Mouse (Mus musculus): ENCODE results near the gene Pgpep1l. TPM values are rescaled to one million over a fixed set of nuclear protein-coding genes. Genes with fewer than 3 reads are reported as not detected.
"Not testable (repeated sequence)": the region's sequence is repeated elsewhere in the genome, so short reads cannot be mapped to it uniquely, and the experiment has no call there.

Gene Pgpep1l
- polyA plus RNA-seq, 1 experiment from 2014 or later = not detected

- WGBS = 83% methylated on average over 7 of the region's 7 CpGs
Measured at GRCm38 (mm10) chr7:68301160-68301559, 37.1 kb upstream of the Pgpep1l start.

GRCm38 (mm10) chr7:68298381-68299076, 34.5 kb upstream of the Pgpep1l start:
- Histone ChIP-seq H3K4me2 (ENCODE audit: low read length) (no peak overlapping the region), H3K36me3 (ENCODE audit: control insufficient read depth, insufficient read depth) (no peaks in the 10 kb centered on the region), H3K27me3 (replicated peaks; ENCODE audit: control insufficient read depth, insufficient read depth, low read length) (no peaks in the 10 kb centered on the region), H3K4me3 (replicated peaks; ENCODE audit: low read length) (no peak overlapping the region), H3K9me3 (ENCODE audit: control insufficient read depth, low read length) (no peaks in the 10 kb centered on the region), H3K4me1 (replicated peaks; ENCODE audit: control insufficient read depth, insufficient read depth, low read length) (peaks cover 3% of the 10 kb centered on the region; the same call in 1 of the 2 replicates), H3K27ac (ENCODE audit: low read length) (no peak overlapping the region), H3K9ac (replicated peaks; ENCODE audit: low read depth, low read length) (no peak overlapping the region)
- ATAC-seq = no peak
- WGBS = 88% methylated on average over 13 of the region's 13 CpGs

More at GRCm38 (mm10) chr7:68301160-68301559, 37.1 kb upstream of the Pgpep1l start:
- Histone ChIP-seq H3K4me3 (replicated peaks; ENCODE audit: low read length) (no peak overlapping the region), H3K27me3 (replicated peaks; ENCODE audit: control insufficient read depth, insufficient read depth, low read length) (no peaks in the 10 kb centered on the region), H3K9ac (replicated peaks; ENCODE audit: low read depth, low read length) (no peak overlapping the region), H3K27ac (ENCODE audit: low read length) (no peak overlapping the region), H3K9me3 (ENCODE audit: control insufficient read depth, low read length) (no peaks in the 10 kb centered on the region), H3K36me3 (ENCODE audit: control insufficient read depth, insufficient read depth) (no peaks in the 10 kb centered on the region), H3K4me1 (replicated peaks; ENCODE audit: control insufficient read depth, insufficient read depth, low read length) (peaks cover 3% of the 10 kb centered on the region; the same call in 1 of the 2 replicates), H3K4me2 (ENCODE audit: low read length) (no peak overlapping the region)
- ATAC-seq = no peak

- H3K9ac ChIP-seq (replicated peaks; ENCODE audit: low read depth, low read length) = no peak overlapping the region
- no peak overlapping the region for H3K4me3 ChIP-seq (replicated peaks; ENCODE audit: low read length)
- H3K36me3 ChIP-seq (ENCODE audit: control insufficient read depth, insufficient read depth) = no peaks in the 10 kb centered on the region
- no peaks in the 10 kb centered on the region for H3K9me3 ChIP-seq (ENCODE audit: control insufficient read depth, low read length)
- no peaks in the 10 kb centered on the region for H3K4me1 ChIP-seq (replicated peaks; ENCODE audit: control insufficient read depth, insufficient read depth, low read length)
- H3K27me3 ChIP-seq (replicated peaks; ENCODE audit: control insufficient read depth, insufficient read depth, low read length) = no peaks in the 10 kb centered on the region
- H3K27ac ChIP-seq (ENCODE audit: low read length) = no peak overlapping the region
- WGBS = 96% methylated on average over 5 of the region's 5 CpGs
- no peak for ATAC-seq
- no peak overlapping the region for H3K4me2 ChIP-seq (ENCODE audit: low read length)
Measured at GRCm38 (mm10) chr7:68296487-68296886, 32.5 kb upstream of the Pgpep1l start.

GRCm38 (mm10) chr7:68293997-68294789, 30.2 kb upstream of the Pgpep1l start:
- no peaks in the 10 kb centered on the region for H3K36me3 ChIP-seq (ENCODE audit: control insufficient read depth, insufficient read depth)
- H3K4me1 ChIP-seq (replicated peaks; ENCODE audit: control insufficient read depth, insufficient read depth, low read length) = no peaks in the 10 kb centered on the region
- no peak overlapping the region for H3K4me2 ChIP-seq (ENCODE audit: low read length)
- no peak overlapping the region for H3K9ac ChIP-seq (replicated peaks; ENCODE audit: low read depth, low read length)
- 70% methylated on average over 16 of the region's 16 CpGs for WGBS
- no peaks in the 10 kb centered on the region for H3K27me3 ChIP-seq (replicated peaks; ENCODE audit: control insufficient read depth, insufficient read depth, low read length)
- no peaks in the 10 kb centered on the region for H3K9me3 ChIP-seq (ENCODE audit: control insufficient read depth, low read length)
- ATAC-seq = no peak
- H3K27ac ChIP-seq (ENCODE audit: low read length) = no peak overlapping the region
- H3K4me3 ChIP-seq (replicated peaks; ENCODE audit: low read length) = no peak overlapping the region

GRCm38 (mm10) chr7:68291603-68292002, 27.6 kb upstream of the Pgpep1l start:
- 85% methylated on average over 1 of the region's 1 CpGs for WGBS
- no peak overlapping the region for H3K9ac ChIP-seq (replicated peaks; ENCODE audit: low read depth, low read length)
- H3K36me3 ChIP-seq (ENCODE audit: control insufficient read depth, insufficient read depth) = no peaks in the 10 kb centered on the region
- H3K4me3 ChIP-seq (replicated peaks; ENCODE audit: low read length) = no peak overlapping the region
- H3K9me3 ChIP-seq (ENCODE audit: control insufficient read depth, low read length) = no peaks in the 10 kb centered on the region
- H3K4me2 ChIP-seq (ENCODE audit: low read length) = no peak overlapping the region
- no peaks in the 10 kb centered on the region for H3K27me3 ChIP-seq (replicated peaks; ENCODE audit: control insufficient read depth, insufficient read depth, low read length)
- H3K4me1 ChIP-seq (replicated peaks; ENCODE audit: control insufficient read depth, insufficient read depth, low read length) = no peaks in the 10 kb centered on the region
- H3K27ac ChIP-seq (ENCODE audit: low read length) = no peak overlapping the region
- no peak for ATAC-seq

GRCm38 (mm10) chr7:68289081-68289480, 25.0 kb upstream of the Pgpep1l start:
- WGBS = 95% methylated on average over 8 of the region's 8 CpGs
- H3K9ac ChIP-seq (replicated peaks; ENCODE audit: low read depth, low read length) = no peak overlapping the region
- no peaks in the 10 kb centered on the region for H3K4me1 ChIP-seq (replicated peaks; ENCODE audit: control insufficient read depth, insufficient read depth, low read length)
- H3K4me2 ChIP-seq (ENCODE audit: low read length) = no peak overlapping the region
- no peak overlapping the region for H3K27ac ChIP-seq (ENCODE audit: low read length)
- no peak overlapping the region for H3K4me3 ChIP-seq (replicated peaks; ENCODE audit: low read length)
- no peaks in the 10 kb centered on the region for H3K36me3 ChIP-seq (ENCODE audit: control insufficient read depth, insufficient read depth)
- H3K9me3 ChIP-seq (ENCODE audit: control insufficient read depth, low read length) = no peaks in the 10 kb centered on the region
- no peak for ATAC-seq
- H3K27me3 ChIP-seq (replicated peaks; ENCODE audit: control insufficient read depth, insufficient read depth, low read length) = no peaks in the 10 kb centered on the region

- H3K9me3 ChIP-seq (ENCODE audit: control insufficient read depth, low read length); H3K4me2 ChIP-seq (ENCODE audit: low read length); H3K9ac ChIP-seq (replicated peaks; ENCODE audit: low read depth, low read length); H3K27ac ChIP-seq (ENCODE audit: low read length); ATAC-seq; H3K27me3 ChIP-seq (replicated peaks; ENCODE audit: control insufficient read depth, insufficient read depth, low read length); H3K36me3 ChIP-seq (ENCODE audit: control insufficient read depth, insufficient read depth); H3K4me1 ChIP-seq (replicated peaks; ENCODE audit: control insufficient read depth, insufficient read depth, low read length); H3K4me3 ChIP-seq (replicated peaks; ENCODE audit: low read length): not testable (repeated sequence)
- 89% methylated on average over 4 of the region's 4 CpGs for WGBS
Measured at GRCm38 (mm10) chr7:68288000-68288399, 24.0 kb upstream of the Pgpep1l start.

GRCm38 (mm10) chr7:68287582-68287981, 23.5 kb upstream of the Pgpep1l start:
- WGBS = 95% methylated on average over 2 of the region's 2 CpGs
- Histone ChIP-seq H3K4me3 (replicated peaks; ENCODE audit: low read length) (no peak overlapping the region), H3K27ac (ENCODE audit: low read length) (no peak overlapping the region), H3K9me3 (ENCODE audit: control insufficient read depth, low read length) (no peaks in the 10 kb centered on the region), H3K9ac (replicated peaks; ENCODE audit: low read depth, low read length) (no peak overlapping the region), H3K4me1 (replicated peaks; ENCODE audit: control insufficient read depth, insufficient read depth, low read length) (no peaks in the 10 kb centered on the region), H3K36me3 (ENCODE audit: control insufficient read depth, insufficient read depth) (no peaks in the 10 kb centered on the region), H3K4me2 (ENCODE audit: low read length) (no peak overlapping the region), H3K27me3 (replicated peaks; ENCODE audit: control insufficient read depth, insufficient read depth, low read length) (no peaks in the 10 kb centered on the region)
- no peak for ATAC-seq

- Histone ChIP-seq H3K4me2 (ENCODE audit: low read length) (no peak overlapping the region), H3K27me3 (replicated peaks; ENCODE audit: control insufficient read depth, insufficient read depth, low read length) (no peaks in the 10 kb centered on the region), H3K9me3 (ENCODE audit: control insufficient read depth, low read length) (no peaks in the 10 kb centered on the region), H3K4me1 (replicated peaks; ENCODE audit: control insufficient read depth, insufficient read depth, low read length) (no peaks in the 10 kb centered on the region), H3K9ac (replicated peaks; ENCODE audit: low read depth, low read length) (no peak overlapping the region), H3K27ac (ENCODE audit: low read length) (no peak overlapping the region), H3K36me3 (ENCODE audit: control insufficient read depth, insufficient read depth) (no peaks in the 10 kb centered on the region), H3K4me3 (replicated peaks; ENCODE audit: low read length) (no peak overlapping the region)
- no peak for ATAC-seq
- WGBS = 94% methylated on average over 24 of the region's 24 CpGs
Measured at GRCm38 (mm10) chr7:68286526-68287481, 22.8 kb upstream of the Pgpep1l start.
